Mouse (Mus musculus) kidney, adult 8-10 months (tissue): Measurements from ENCODE around the gene Lgals12.

Experiments used
- DNase-seq, 2 experiments: peaks; one replicate each; pipeline ENCODE4 v3.0.0; 2022

The Lgals12 gene

DNA sequence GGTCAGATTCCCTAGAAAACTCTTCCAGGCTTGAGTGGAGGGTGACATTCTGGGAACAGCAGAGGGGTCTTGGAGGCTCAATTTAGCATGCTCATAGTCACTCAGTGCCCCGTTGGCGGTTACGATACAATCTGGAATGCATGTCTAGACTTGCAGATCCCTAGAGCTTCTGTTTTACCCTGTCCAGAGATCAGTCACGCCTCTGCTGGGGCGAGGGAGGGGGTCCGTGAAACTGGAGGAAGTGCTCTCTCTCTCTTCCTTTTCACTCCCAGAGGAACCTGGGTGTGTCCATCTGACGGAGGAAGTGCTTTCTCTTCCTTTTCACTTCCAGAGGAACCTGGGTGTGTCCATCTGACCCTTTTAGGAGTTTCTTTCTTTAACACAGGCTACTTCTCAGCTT lies 23.9 kb downstream of the Lgals12 start:
- no peak for DNase-seq

- DNase-seq = no peak
Measured at GRCm38 (mm10) chr19:7581042-7581441, 26.0 kb downstream of the Lgals12 start.

DNA sequence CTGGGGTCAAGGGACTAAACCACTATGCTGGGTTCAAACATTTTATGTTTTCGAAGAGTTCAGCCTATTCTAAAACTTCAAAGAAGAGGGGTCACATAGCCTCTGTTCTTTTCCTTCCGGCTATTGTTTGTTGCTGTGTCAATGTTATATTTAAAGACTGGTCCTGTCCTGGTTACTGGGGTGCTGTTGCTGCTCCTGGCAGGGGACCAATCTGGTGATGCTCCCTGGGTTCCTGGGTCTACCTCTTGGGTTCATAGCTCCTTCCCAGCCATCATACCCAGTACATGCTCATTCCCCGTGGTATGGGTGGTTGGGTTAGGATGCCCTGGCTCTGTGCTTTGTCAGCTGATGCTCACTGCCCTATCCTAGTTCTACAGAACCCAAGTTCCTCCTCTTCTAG lies 29.3 kb downstream of the Lgals12 start:
- DNase-seq = no peak

DNA sequence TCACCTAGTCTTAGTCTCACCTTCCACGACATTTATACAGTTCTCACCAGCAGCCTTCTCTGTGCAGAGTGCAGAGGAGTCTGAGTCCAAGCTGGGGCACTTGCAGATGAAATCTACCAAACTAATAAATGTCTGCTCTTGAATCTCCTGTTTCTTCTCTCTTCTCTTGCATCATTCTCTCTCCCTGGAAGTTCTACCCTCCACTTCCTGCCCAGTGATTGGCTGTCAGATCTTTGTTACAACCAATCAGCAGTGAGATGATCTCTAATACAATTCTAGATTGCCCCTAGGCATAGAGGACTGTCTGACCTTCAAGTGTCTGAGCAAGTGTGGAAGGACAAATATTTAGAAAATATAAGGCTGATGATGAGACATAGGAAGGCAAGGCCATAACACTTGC lies 30.8 kb downstream of the Lgals12 start:
- no peak for DNase-seq

- no peak for DNase-seq
Measured at GRCm38 (mm10) chr19:7569650-7570049, 37.3 kb downstream of the Lgals12 start.

- no peak for DNase-seq
Measured at GRCm38 (mm10) chr19:7568364-7568763, 38.6 kb downstream of the Lgals12 start.

- no peak for DNase-seq
Measured at GRCm38 (mm10) chr19:7566826-7567225, 40.2 kb downstream of the Lgals12 start.

GRCm38 (mm10) chr19:7564457-7564856 lies 42.5 kb downstream of the Lgals12 start:
- DNase-seq = no peak

- DNase-seq = no peak
Measured at GRCm38 (mm10) chr19:7563676-7564075, 43.3 kb downstream of the Lgals12 start.

- DNase-seq = no peak
Measured at GRCm38 (mm10) chr19:7562601-7563129, 44.3 kb downstream of the Lgals12 start.

DNA sequence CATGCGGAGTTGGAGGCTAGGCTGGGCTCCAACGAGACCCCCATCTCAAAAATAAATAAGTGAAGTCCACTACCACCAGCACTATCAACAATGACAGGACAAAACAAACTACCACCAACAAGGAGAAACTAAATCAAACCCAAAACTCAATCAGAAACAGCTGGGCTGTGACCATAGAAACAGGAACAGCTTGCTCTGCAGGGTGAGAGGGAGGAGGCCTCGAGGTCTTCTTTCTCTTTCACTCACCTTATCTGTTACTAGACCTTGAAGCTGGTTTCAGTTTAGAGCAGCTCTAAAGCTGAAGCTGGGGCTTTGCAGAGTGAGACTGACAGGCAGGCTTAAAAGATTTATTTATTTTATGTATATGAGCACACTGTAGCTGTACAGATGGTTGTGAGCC lies 45.5 kb downstream of the Lgals12 start:
- no peak for DNase-seq

DNA sequence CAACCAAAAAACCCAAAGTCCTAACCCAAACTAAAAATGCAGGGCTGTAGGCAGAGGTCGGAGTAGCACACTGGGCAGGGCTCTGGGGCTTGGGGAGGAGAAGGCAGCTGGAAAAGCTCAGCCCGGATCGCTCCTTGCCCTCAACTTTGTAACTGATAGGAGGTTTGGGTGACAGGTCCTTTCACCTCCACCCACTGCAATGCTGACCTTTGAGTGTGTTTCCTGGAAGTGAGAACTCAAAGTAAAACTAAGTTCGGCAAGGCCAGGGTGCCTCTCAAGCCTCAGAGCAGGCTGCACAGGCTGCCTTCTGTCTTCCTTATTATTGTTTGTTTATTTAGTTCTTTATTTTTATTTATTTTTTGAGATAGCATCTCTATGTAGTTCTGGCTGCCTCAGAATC lies 47.0 kb downstream of the Lgals12 start:
- DNase-seq = no peak

DNA sequence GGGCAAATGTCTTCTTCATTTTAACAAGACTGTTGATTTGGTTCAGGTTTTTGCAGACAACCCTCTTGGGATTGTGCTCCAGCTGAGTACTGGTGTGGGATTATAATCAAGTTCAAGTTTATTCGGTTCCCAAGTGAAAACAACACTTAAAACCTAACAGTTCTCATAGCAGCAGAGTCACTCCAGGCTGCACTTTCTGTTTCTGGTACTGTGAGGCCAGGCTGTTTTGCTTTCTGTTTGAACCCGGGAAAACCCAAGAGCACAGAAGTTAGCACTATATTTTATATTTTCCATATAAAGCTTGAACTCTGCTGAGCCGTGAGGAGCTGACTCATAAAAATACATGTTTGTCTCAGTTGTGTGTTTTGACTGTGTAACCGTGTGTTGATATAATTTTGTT lies 48.3 kb downstream of the Lgals12 start:
- no peak for DNase-seq

- DNase-seq = no peak
Measured at GRCm38 (mm10) chr19:7557844-7558243, 49.1 kb downstream of the Lgals12 start.

DNA sequence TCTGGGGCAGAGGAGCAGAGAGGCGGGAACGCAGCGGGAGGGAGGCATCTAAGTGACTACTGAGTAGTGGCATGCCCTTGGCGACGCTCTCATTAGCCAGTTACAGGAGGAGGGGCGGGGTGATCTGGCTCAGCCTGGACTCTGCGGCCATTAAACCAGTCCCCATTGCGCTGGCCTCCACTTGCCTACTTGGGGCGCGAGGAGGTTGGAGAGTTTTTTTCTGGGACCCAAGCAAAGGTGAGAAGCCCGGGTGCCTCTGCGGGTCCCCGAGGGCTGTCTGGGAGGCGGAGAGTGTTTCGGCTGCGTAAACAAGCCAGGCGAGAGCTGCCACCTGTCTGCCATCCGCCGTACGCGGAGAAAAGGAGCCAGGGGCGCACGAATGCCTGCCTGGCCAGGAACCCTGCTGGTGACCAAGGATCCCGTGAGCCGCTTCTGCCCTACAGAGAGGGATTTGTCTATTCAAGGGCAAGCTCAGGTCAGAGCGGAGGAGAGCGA lies 49.6 kb downstream of the Lgals12 start, which contains the start of gene Pla2g16:
Pla2g16 (plus strand) TSS at position 132 of the 495 bp plus-strand sequence.
- peak; percentile 77 to 81 for DNase-seq

GRCm38 (mm10) chr19:7556641-7557040 lies 50.4 kb downstream of the Lgals12 start:
- DNase-seq = no peak

DNA sequence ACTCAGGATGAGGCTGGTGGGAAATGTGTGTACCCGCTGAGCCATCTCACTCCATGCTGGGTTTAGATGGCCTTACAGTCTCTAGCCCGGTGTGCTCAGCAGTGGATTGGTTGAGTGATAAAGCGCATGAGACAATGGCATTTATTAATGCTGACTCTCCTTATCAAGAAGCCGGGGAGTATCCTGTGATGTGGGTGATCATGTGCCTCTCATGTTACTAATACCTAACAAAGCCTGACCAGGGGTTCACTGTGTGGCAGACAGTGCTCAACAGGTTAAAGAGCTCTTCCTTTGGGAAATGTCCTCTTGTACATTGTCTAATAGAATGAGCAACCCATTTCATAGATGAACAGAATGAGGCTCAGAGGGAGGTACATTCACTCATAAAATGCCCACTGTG lies 52.1 kb downstream of the Lgals12 start:
- no peak for DNase-seq

GRCm38 (mm10) chr19:7553441-7553840 lies 53.6 kb downstream of the Lgals12 start:
- DNase-seq = no peak

DNA sequence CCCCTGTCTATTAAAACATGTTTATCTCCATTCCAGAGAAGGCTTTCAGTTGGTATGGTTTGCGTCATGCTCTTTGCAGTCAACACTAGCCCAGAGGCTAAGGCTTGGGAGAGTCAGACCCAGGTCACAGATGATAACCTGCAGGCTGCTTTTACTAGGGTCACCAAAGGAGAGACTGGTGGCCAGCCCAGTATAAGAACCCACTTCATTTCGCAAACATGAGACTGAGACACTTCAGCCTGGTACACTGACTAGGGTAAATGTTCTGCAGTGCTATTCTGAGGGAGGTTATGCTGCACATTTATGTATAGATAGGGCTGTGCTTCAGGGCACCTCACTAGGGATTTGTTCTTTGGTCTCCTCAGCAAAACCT lies 54.7 kb downstream of the Lgals12 start:
- DNase-seq = no peak

- DNase-seq = no peak
Measured at GRCm38 (mm10) chr19:7551550-7552300, 55.3 kb downstream of the Lgals12 start.

DNA sequence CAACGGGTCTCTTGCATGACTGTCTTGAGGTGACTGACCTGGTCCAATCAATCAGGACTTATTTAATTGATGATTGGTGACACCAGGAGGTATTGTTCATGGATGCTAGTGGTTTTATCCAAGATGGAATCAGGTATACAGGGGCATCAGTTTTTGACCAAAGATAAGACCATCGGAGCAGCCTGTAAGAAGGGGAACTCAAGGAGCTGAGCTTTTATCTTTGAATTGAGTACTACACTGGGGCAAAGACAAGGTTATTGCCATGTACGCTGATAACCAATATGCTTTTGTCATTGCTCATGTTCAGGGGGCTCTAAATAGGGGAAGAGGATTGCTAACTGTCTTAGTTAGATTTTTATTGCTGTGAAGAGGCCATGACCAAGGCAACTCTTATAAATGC lies 58.1 kb downstream of the Lgals12 start:
- no peak for DNase-seq
